Mouse (Mus musculus) erythroblast, embryonic 14.5 days (primary cell): ENCODE measurements at regions not wholly inside any gene's neighbourhood (a gene's known extent, or its start where the extent isn't known, plus 50 kb on each side); places are given as distances from the start of the nearest gene placed in this dataset.

ENCODE experiments used
- H3K27me3 ChIP-seq: 2 replicates; pipeline ENCODE4 v1.6.1; 2012; ENCODE audit warnings: inconsistent platforms; ENCODE audit not compliant: control insufficient read depth
- H3K36me3 ChIP-seq: 2 replicates; pipeline ENCODE4 v1.6.1; 2012; ENCODE audit warnings: mild to moderate bottlenecking, inconsistent platforms; ENCODE audit not compliant: control insufficient read depth
- H3K4me1 ChIP-seq: 2 replicates; pipeline ENCODE4 v1.6.1; 2012; ENCODE audit warnings: inconsistent platforms; ENCODE audit not compliant: control insufficient read depth
- H3K4me3 ChIP-seq: replicated peaks from 2 replicates; pipeline ENCODE3; 2012; ENCODE audit warnings: moderate library complexity, mild to moderate bottlenecking, inconsistent platforms
- H3K9me3 ChIP-seq: 2 replicates; pipeline ENCODE4 v1.6.1; 2012; ENCODE audit warnings: low read length, inconsistent platforms, mixed read lengths; ENCODE audit not compliant: control insufficient read depth
- GATA1 ChIP-seq: IDR thresholded peaks from 2 replicates; pipeline ENCODE4 v1.6.1; 2012; ENCODE audit warnings: low read length, inconsistent platforms, mixed read lengths
- TAL1 ChIP-seq: IDR thresholded peaks from 3 replicates; pipeline ENCODE4 v1.6.1; 2012; ENCODE audit warnings: low read length, inconsistent platforms, mixed read lengths

DNA sequence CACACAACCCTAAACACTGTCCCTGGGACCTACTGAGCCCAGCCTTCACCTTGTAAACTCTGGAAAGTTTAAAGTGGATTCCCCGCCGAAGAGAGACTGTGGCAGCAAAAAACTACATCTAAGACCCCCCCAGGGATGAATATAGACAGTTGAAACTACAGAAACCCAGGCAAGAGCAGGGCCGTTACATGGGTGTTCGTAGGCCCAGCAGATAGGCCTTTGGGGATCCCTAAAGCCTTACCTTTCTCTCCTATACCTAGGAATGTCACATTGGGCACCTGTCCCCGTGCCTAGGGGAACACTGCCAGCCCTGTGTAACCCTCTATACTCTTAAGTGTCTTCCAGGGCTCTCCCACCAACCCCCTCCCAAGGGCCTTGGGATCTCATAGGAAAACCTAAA is 105.2 kb downstream of the Zfp36l2 start:
- Histone ChIP-seq H3K4me1 (no peaks in the 10 kb centered on the region), H3K4me3 (no peak overlapping the region), H3K9me3 (no peaks in the 10 kb centered on the region), H3K27me3 (no peaks in the 10 kb centered on the region), H3K36me3 (no peaks in the 10 kb centered on the region)
- no peak for TF ChIP-seq GATA1
- TF ChIP-seq TAL1, result no peak

DNA sequence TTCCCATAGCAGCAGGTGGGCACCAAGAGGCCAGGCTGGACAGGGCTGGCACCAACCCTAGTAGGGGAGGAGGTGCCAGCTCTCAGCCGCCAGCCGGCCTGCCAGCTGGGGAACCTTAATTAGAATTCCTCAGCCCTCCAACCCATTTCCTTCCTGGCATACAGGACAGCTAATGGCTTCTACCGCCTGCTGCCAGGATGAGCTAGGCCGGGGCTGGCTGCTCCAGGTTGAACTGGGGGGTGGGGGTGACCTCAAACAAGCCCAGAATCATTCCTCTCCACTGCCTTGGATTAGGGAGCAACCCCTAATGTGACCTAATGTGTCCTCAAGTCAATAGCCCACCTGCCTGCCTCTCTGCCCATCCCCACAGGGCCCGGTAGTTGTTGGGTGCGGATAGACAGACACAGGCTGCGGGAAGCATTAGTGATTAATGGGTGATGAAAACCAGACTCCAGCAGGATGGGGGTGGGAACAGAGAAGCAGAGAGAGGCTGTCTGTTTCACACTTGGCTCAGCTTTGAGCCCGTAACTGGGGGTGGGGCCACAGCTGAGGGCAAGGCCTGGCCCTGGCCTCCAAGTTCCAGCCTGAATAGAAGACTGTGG is 105.9 kb downstream of the Zfp36l2 start:
- Histone ChIP-seq H3K4me1 (no peaks in the 10 kb centered on the region), H3K36me3 (no peaks in the 10 kb centered on the region), H3K4me3 (no peak overlapping the region), H3K9me3 (no peaks in the 10 kb centered on the region), H3K27me3 (no peaks in the 10 kb centered on the region)
- TF ChIP-seq TAL1 (no peak), GATA1 (no peak)

DNA sequence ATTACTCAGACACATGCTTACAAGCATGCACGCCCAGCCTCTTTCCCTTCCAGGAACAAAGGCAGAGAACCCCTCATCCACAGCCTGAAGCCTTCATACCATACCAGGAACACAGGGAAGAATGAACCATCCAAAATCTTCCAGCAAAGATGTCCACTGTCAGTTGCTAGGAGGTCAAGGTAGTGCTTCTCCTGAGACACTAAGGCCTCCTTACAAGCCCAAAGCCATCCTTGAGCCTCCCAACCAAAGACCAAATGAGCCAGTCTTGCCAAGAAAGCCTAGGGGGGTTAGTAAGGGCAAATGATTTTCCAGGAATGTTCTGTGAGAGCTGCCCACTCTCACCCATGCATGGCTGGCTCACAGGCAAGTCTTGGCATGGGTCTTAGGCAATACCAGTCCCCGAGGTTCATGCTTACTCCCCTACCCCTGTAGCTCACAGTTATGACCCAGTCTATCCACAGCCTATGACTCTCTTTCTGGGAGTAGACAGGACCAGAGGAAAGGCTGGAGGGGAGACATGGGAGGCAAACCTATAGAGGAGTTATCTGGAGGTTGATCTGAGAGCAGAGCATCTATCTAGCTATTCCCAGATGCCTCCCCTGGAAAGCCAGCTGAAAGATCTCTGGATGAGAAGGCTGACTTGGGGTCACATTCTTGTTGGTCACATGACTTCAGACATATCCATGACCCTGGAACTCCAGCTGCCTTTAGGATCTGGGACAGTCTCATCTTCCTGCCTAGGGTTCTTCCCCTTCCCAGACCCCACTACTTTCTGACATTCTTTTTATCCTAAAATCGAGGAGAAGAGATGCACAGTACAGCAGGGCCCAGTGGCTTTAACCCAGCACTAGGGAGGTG is 112.4 kb downstream of the Zfp36l2 start:
- H3K4me3 ChIP-seq, result no peak overlapping the region
- no peaks in the 10 kb centered on the region for H3K9me3 ChIP-seq
- no peaks in the 10 kb centered on the region for H3K27me3 ChIP-seq
- TF ChIP-seq GATA1 (no peak), TAL1 (no peak)
- H3K4me1 ChIP-seq, result no peaks in the 10 kb centered on the region
- H3K36me3 ChIP-seq, result no peaks in the 10 kb centered on the region

DNA sequence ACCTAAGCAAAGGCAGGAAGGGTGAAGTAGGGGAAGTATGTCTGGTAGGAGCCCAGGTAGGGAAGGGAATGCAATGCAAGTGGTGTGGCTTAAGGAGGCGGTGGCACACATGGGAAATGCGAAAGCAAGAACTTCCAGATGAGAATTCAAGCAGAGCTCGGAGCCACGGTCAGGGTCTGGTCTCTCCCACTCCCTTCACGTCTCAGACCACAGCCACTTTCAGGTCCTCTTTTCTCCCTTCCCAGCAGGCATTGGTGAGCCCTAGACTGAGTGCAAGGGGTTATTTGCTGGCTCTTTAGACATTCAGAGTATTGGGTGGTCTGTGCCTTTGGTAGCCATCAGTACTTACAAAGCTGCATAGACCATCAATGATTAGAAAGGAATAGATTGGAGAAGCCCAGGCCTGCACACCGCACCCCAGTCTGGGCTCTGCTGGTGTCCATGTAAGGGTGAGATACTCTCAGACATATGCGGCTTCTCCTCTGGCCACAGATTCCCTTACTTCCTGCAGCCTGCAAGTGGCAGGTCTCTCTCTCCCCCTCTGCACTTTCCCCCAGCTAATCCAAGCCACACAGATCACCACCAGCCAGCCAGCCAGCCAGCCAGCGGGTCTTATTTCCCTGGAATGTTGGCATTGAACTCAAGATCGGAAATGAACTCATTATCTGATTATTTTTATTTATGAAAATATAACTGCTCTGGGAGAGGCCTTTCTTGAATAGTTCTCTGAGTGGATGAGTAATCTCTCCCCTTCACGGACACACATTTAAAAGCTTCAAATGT is 113.6 kb downstream of the Zfp36l2 start:
- H3K36me3 ChIP-seq, result no peaks in the 10 kb centered on the region
- no peak for TF ChIP-seq GATA1
- no peak overlapping the region for H3K4me3 ChIP-seq
- H3K27me3 ChIP-seq, result no peaks in the 10 kb centered on the region
- H3K9me3 ChIP-seq, result no peaks in the 10 kb centered on the region
- no peaks in the 10 kb centered on the region for H3K4me1 ChIP-seq

DNA sequence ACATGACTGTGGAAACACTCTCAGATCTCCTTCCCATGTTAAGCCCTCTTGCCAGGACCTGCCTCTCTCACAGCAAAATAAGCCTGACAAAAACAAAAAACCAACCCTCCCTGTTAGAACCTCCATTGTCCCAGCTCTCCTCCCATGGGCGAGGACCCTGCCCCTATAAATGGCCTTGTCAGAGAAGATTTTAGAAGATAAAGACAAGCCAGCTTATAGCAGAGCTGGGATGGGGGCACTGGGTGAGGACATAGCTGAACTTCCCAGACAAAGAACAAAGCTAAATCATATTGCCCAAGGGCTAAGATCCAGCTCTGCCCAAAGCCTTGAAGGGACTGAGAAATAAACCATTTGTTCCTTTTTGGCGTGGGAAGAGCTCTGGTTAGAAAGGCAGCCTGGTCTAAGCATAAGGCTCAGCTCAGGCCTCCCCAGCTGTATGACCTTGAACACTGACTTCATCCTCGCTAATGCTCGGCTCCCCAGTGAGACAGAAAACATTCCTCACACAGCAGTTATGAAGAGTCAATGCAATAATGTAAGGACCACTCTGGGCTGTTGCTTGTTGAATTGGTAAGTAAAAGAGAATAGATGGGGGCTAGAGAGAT is 115.2 kb downstream of the Zfp36l2 start:
- Histone ChIP-seq H3K9me3 (no peaks in the 10 kb centered on the region), H3K4me1 (no peaks in the 10 kb centered on the region), H3K27me3 (no peaks in the 10 kb centered on the region), H3K36me3 (no peaks in the 10 kb centered on the region), H3K4me3 (no peak overlapping the region)
- TF ChIP-seq TAL1, result no peak
- no peak for TF ChIP-seq GATA1

DNA sequence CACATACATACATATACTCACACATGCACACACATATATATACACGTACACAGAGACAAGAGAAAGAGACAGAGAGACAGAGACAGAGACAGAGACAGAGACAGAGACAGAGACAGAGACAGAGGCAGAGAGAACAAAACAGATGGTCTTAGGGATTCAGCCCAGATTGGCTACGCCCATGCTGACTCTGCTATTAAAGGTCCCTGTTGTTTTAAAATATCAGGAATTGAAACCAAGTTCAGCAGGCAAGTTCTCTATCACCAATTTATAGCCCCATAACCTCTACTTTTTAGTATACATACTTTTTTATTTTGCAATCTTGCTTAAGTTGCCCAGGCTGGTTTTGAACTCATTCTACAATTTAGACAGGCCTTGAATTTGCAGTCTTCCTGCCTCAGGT is 115.9 kb downstream of the Zfp36l2 start:
- H3K4me1 ChIP-seq, result no peaks in the 10 kb centered on the region
- H3K4me3 ChIP-seq, result no peak overlapping the region
- TF ChIP-seq TAL1 (no peak), GATA1 (no peak)
- H3K9me3 ChIP-seq, result no peaks in the 10 kb centered on the region
- no peaks in the 10 kb centered on the region for H3K27me3 ChIP-seq
- no peaks in the 10 kb centered on the region for H3K36me3 ChIP-seq

DNA sequence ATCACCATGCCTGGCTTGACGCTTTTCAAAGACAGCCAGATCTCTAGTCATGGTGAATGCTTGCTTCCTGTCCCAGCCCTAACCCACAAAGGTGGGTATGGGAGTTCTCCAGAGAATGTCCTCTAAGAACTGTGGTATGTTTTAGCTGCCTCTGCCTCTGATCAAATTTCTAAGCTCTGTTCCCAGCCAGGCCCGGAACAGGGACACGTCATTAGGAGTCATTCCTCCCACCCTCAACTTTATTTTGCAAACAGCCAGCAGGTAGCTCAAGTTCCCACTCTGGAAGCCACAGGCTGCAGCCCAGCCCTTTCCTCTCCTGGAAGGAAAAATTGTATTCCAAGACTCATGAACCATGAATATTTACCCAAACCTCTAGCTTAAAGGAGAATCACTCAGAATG is 117.2 kb downstream of the Zfp36l2 start:
- no peaks in the 10 kb centered on the region for H3K4me1 ChIP-seq
- no peak overlapping the region for H3K4me3 ChIP-seq
- no peaks in the 10 kb centered on the region for H3K9me3 ChIP-seq
- TF ChIP-seq GATA1, result no peak
- no peak for TF ChIP-seq TAL1
- H3K27me3 ChIP-seq, result no peaks in the 10 kb centered on the region
- no peaks in the 10 kb centered on the region for H3K36me3 ChIP-seq

DNA sequence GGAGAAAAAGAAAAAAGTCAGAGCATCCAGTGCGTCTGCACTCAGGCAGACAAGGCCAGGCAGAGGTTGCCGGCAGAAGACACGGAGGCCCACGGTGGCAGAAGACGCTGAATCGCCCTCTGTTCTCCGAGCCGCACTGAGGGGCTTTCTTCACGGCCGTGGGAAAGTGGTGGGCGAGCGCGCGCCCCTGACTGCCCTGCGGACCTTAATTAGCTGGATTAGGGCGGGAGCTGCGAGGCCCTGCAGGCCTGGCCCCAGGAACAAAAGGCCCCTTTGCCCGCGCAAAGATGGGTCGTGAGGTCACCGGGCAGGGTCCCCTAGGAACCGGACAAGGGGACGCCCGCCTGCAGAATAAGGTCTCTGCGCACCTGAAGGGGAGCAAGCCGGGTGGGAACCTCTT is 120.6 kb downstream of the Zfp36l2 start:
- H3K9me3 ChIP-seq, result no peaks in the 10 kb centered on the region
- no peaks in the 10 kb centered on the region for H3K27me3 ChIP-seq
- H3K36me3 ChIP-seq, result no peaks in the 10 kb centered on the region
- TF ChIP-seq TAL1, result no peak
- TF ChIP-seq GATA1, result no peak
- no peak overlapping the region for H3K4me3 ChIP-seq
- no peaks in the 10 kb centered on the region for H3K4me1 ChIP-seq

DNA sequence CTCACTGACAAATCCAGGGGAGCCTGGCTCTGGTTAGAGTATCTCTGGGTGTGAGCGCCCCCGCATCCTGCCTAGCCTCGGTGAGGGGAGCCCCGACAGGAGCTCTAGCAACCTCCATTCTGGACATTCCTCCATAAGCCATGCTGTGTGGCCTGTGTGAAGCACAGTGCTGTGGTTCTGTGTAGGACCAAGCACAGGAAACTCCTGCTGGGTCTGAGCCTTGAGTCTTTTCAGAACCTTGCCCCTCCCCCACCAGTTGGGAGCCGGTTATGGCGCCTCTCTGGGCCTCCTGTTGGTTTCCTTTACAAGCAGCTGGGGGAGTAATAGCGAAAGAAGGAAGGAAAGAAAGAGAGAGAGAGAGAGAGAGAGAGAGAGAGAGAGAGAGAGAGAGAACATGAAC is 124.0 kb downstream of the Zfp36l2 start:
- Histone ChIP-seq H3K4me1 (no peaks in the 10 kb centered on the region), H3K4me3 (no peak overlapping the region), H3K36me3 (no peaks in the 10 kb centered on the region), H3K9me3 (no peaks in the 10 kb centered on the region), H3K27me3 (no peaks in the 10 kb centered on the region)
- no peak for TF ChIP-seq TAL1
- no peak for TF ChIP-seq GATA1
